Mouse (Mus musculus): ENCODE data around the gene Sipa1l3. TPM values are rescaled to one million over a fixed set of nuclear protein-coding genes. Genes with fewer than 3 reads are reported as not detected.

Gene Sipa1l3
- polyA plus RNA-seq, 1 experiment from 2014 or later: 9.1 TPM

DNA sequence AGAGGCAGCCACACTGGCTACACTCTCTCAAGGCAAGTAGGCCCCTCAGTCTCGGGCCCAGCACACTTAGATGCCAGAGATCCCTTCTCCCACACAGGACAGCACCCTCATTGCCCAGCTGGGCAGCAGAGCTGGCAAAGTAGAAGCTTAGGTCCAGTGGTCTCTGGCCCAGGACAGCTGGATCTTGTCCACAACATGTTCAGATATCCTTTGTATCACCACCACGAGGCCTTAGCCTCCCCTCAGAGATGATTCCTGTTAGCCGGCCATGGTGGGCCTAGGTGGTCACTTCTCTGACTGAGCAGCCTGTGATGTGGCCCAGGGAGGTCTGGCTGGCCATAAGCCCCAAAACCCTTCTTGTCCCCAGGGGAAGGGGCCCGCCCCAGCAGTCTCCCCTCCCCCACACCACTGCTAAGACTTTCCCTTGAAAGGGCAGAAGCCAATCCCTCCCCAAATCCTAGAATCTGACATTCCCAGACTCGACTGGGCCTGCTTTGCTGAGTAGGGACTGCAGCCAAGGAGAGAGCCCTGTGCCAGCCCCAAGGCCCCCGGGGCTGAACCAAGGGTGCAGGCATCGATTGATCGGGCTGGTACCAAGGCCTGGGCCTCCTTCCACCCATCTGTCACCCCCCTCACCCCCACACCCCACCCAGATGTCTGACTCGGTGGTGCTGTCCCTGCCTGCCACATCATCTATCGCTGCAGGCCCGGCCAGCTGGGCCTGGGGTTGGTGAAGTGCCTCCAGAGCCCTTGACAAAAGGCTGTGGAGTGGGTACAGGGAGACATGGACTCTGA lies 227.6 kb downstream of the Sipa1l3 start:
- no peaks in the 10 kb centered on the region for H3K36me3 ChIP-seq (ENCODE audit: poor library complexity, severe bottlenecking)
- H3K4me3 ChIP-seq: no peak overlapping the region
- peaks cover 51% of the 10 kb centered on the region for H3K4me1 ChIP-seq
- no peaks in the 10 kb centered on the region for H3K9me3 ChIP-seq (replicated peaks)
- H3K4me2 ChIP-seq: peak overlapping the region; percentile 17; the same call in 1 of the 2 replicates
- H3K27me3 ChIP-seq: peaks cover 14% of the 10 kb centered on the region; the same call in 1 of the 2 replicates
- H3K27ac ChIP-seq: peak overlapping the region; percentile 88
- peak overlapping the region; percentile 17; the same call in 1 of the 2 replicates for H3K9ac ChIP-seq
- WGBS: 39% methylated on average over 11 of the region's 11 CpGs
- ATAC-seq: no peak

GRCm38 (mm10) chr7:29289856-29290255 lies 228.6 kb downstream of the Sipa1l3 start:
- H3K9ac ChIP-seq: peak overlapping the region; percentile 69; the same call in 1 of the 2 replicates
- peaks cover 51% of the 10 kb centered on the region for H3K4me1 ChIP-seq
- peaks cover 19% of the 10 kb centered on the region for H3K27me3 ChIP-seq
- no peak for ATAC-seq
- peak overlapping the region; percentile 90 for H3K4me2 ChIP-seq
- H3K27ac ChIP-seq: peak overlapping the region; percentile 44
- H3K9me3 ChIP-seq (replicated peaks): no peaks in the 10 kb centered on the region
- WGBS: 87% methylated on average over 6 of the region's 6 CpGs
- H3K36me3 ChIP-seq (ENCODE audit: poor library complexity, severe bottlenecking): no peaks in the 10 kb centered on the region
- peak overlapping the region; percentile 53 for H3K4me3 ChIP-seq

DNA sequence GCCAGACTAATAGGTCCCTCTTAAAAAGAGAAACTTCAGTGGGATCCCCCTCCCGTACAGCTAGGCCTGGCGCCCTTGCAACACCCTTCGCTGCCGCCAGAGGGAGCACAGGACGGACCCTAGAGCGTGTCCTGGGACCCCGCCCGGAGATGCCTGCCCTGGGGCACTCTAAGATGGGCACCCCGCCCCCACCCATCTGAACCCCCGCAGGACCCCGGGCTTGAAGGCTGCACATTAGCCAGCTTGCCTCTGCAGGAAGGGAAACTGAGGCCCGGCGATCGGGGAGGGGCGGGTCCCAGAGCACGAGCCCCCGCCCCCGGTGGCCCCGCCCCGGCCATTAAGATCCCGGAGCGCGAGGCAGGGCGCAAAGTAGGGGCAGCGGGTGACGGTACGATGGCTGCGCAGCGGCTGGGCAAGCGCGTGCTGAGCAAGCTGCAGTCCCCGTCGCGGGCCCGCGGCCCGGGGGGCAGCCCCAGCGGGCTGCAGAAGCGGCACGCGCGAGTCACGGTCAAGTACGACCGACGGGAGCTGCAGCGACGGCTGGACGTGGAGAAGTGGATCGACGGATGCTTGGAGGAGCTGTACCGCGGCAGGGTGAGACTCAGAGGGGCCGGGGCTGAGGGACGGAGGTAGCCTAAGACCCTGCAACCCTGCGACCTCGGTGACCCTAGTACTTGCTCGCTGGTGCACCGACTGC lies 229.4 kb downstream of the Sipa1l3 start, which contains the start of gene Ppp1r14a:
TSS of gene Ppp1r14a (plus strand) at position 367 of the 697 bp plus-strand sequence.
- Histone ChIP-seq H3K27ac (peak within 1 kb of the TSS; percentile 44), H3K36me3 (ENCODE audit: poor library complexity, severe bottlenecking) (no peaks in the 10 kb centered on the region), H3K4me3 (peak within 1 kb of the TSS; percentile 53), H3K9me3 (replicated peaks) (no peaks in the 10 kb centered on the region), H3K9ac (peak within 1 kb of the TSS; percentile 69), H3K4me1 (peaks cover 47% of the 10 kb centered on the region), H3K4me2 (peak within 1 kb of the TSS; percentile 90), H3K27me3 (peaks cover 23% of the 10 kb centered on the region)
- peak; percentile 43; the same call in 1 of the 2 replicates for ATAC-seq
- WGBS: 1% methylated on average over 58 of the region's 59 CpGs

DNA sequence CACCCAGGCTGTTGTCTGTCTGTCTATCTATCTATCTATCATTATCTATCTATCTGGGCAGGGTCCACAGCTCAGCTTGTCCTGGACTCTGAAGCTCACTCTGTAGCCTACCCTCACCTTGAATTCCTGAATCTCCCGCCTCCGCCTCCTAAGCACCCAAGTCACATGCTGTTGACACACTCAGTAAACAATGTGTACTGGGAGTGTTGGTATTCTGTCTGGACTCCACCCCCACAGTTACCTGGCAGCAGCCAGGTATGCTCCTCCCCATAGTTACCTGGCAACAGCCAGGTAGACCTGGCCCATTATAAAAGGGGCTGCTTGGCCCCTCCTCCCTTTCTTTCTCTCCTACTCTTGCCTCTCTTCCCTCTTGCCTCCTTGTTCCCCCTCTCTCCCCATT lies 230.4 kb downstream of the Sipa1l3 start:
- Histone ChIP-seq H3K27ac (no peak overlapping the region), H3K36me3 (ENCODE audit: poor library complexity, severe bottlenecking) (no peaks in the 10 kb centered on the region), H3K9me3 (replicated peaks) (no peaks in the 10 kb centered on the region), H3K4me3 (no peak overlapping the region), H3K4me2 (no peak overlapping the region), H3K27me3 (peaks cover 23% of the 10 kb centered on the region), H3K4me1 (peaks cover 37% of the 10 kb centered on the region), H3K9ac (no peak overlapping the region)
- ATAC-seq: no peak
- 83% methylated on average over 2 of the region's 2 CpGs for WGBS

- no peak overlapping the region for H3K4me3 ChIP-seq
- H3K9me3 ChIP-seq (replicated peaks): no peaks in the 10 kb centered on the region
- H3K9ac ChIP-seq: no peak overlapping the region
- H3K27ac ChIP-seq: no peak overlapping the region
- H3K4me2 ChIP-seq: no peak overlapping the region
- H3K27me3 ChIP-seq: peaks cover 28% of the 10 kb centered on the region
- no peak for ATAC-seq
- WGBS: 85% methylated on average over 7 of the region's 7 CpGs
- H3K4me1 ChIP-seq: peaks cover 31% of the 10 kb centered on the region
- no peaks in the 10 kb centered on the region for H3K36me3 ChIP-seq (ENCODE audit: poor library complexity, severe bottlenecking)
These were observed 231.0 kb downstream of the Sipa1l3 start for GRCm38 (mm10) chr7:29287481-29287880.

- Histone ChIP-seq H3K27ac (no peak overlapping the region), H3K27me3 (peaks cover 48% of the 10 kb centered on the region), H3K4me2 (no peak overlapping the region), H3K9me3 (replicated peaks) (no peaks in the 10 kb centered on the region), H3K4me1 (peaks cover 26% of the 10 kb centered on the region), H3K4me3 (no peak overlapping the region), H3K36me3 (ENCODE audit: poor library complexity, severe bottlenecking) (no peaks in the 10 kb centered on the region), H3K9ac (no peak overlapping the region)
- 97% methylated on average over 6 of the region's 6 CpGs for WGBS
- ATAC-seq: no peak
These were observed 233.9 kb downstream of the Sipa1l3 start for GRCm38 (mm10) chr7:29284523-29284922.

DNA sequence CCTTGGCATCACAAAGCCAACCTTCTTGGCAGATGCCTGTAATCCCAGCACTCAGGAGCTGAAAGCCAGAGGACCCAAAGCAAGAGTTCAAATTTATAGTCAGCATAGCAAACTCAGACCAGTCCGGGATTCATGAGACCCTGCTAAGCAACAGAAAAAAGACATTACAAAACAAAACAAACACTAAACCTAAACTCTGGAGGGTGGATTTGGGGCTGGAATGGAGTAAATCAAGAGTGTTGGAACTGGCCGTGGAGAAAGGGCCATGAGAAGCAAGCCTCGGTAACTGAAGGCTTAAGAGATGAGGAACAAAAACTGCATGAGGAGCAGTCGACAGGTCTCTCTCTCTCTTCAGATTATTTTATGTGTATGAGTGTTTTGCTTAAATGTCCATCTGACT lies 234.6 kb downstream of the Sipa1l3 start:
- ATAC-seq: no peak
- no peak overlapping the region for H3K4me2 ChIP-seq
- no peak overlapping the region for H3K9ac ChIP-seq
- H3K9me3 ChIP-seq (replicated peaks): no peaks in the 10 kb centered on the region
- WGBS: 82% methylated on average over 4 of the region's 4 CpGs
- H3K4me3 ChIP-seq: no peak overlapping the region
- peaks cover 44% of the 10 kb centered on the region for H3K27me3 ChIP-seq
- no peak overlapping the region for H3K27ac ChIP-seq
- no peaks in the 10 kb centered on the region for H3K36me3 ChIP-seq (ENCODE audit: poor library complexity, severe bottlenecking)
- peaks cover 20% of the 10 kb centered on the region for H3K4me1 ChIP-seq

- H3K9me3 ChIP-seq (replicated peaks): no peaks in the 10 kb centered on the region
- peak overlapping the region; percentile 57 for H3K4me3 ChIP-seq
- peak overlapping the region; percentile 73 for H3K9ac ChIP-seq
- H3K36me3 ChIP-seq (ENCODE audit: poor library complexity, severe bottlenecking): no peaks in the 10 kb centered on the region
- H3K27me3 ChIP-seq: peaks cover 36% of the 10 kb centered on the region
- ATAC-seq: no peak
- 10% methylated on average over 21 of the region's 21 CpGs for WGBS
- H3K4me1 ChIP-seq: peaks cover 17% of the 10 kb centered on the region
- no peak overlapping the region for H3K27ac ChIP-seq
- H3K4me2 ChIP-seq: peak overlapping the region; percentile 98
These were observed 236.3 kb downstream of the Sipa1l3 start for GRCm38 (mm10) chr7:29282074-29282554.

- Histone ChIP-seq H3K4me3 (peak within 1 kb of the TSS; percentile 57), H3K4me2 (peak within 1 kb of the TSS; percentile 98), H3K27ac (no peak within 1 kb of the TSS), H3K27me3 (peaks cover 36% of the 10 kb centered on the region), H3K9ac (peak within 1 kb of the TSS; percentile 73), H3K9me3 (replicated peaks) (no peaks in the 10 kb centered on the region), H3K4me1 (peaks cover 17% of the 10 kb centered on the region), H3K36me3 (ENCODE audit: poor library complexity, severe bottlenecking) (no peaks in the 10 kb centered on the region)
- ATAC-seq: peak; percentile 58
- WGBS: under 1% methylated on average over 79 of the region's 80 CpGs
These were observed 237.0 kb downstream of the Sipa1l3 start, which contains the start of gene Spint2 for GRCm38 (mm10) chr7:29281201-29282073. Spint2 (minus strand) TSS chr7:29281912.

DNA sequence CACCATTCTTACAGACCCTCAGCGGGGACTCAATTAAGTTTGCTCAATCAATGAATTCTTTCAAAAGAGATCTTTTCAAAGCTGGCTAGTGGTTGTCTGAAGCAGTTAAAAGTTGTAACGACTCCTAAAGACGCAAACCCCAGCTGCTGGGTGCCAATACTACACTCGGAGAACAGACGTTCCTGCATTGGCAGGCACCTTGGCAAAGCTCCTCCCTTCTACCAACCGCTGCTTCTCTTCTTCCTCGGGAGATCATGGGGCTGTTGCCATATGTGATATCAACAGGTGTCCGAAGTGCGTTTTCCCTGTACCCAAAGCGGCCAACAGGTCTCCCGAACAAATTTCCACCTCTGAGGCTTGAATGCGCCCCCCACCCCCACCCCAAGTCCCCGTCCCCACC lies 237.6 kb downstream of the Sipa1l3 start:
- no peaks in the 10 kb centered on the region for H3K36me3 ChIP-seq (ENCODE audit: poor library complexity, severe bottlenecking)
- peaks cover 17% of the 10 kb centered on the region for H3K4me1 ChIP-seq
- peak overlapping the region; percentile 98 for H3K4me2 ChIP-seq
- no peaks in the 10 kb centered on the region for H3K9me3 ChIP-seq (replicated peaks)
- ATAC-seq: no peak
- peak overlapping the region; percentile 57 for H3K4me3 ChIP-seq
- peaks cover 36% of the 10 kb centered on the region for H3K27me3 ChIP-seq
- H3K27ac ChIP-seq: no peak overlapping the region
- no peak overlapping the region for H3K9ac ChIP-seq
- WGBS: 10% methylated on average over 13 of the region's 13 CpGs

GRCm38 (mm10) chr7:29279924-29280323 lies 238.5 kb downstream of the Sipa1l3 start:
- H3K4me2 ChIP-seq: no peak overlapping the region
- WGBS: 92% methylated on average over 8 of the region's 8 CpGs
- ATAC-seq: no peak
- no peak overlapping the region for H3K27ac ChIP-seq
- peaks cover 31% of the 10 kb centered on the region for H3K27me3 ChIP-seq
- H3K4me3 ChIP-seq: no peak overlapping the region
- H3K9me3 ChIP-seq (replicated peaks): no peaks in the 10 kb centered on the region
- H3K9ac ChIP-seq: no peak overlapping the region
- H3K4me1 ChIP-seq: peaks cover 17% of the 10 kb centered on the region
- H3K36me3 ChIP-seq (ENCODE audit: poor library complexity, severe bottlenecking): no peaks in the 10 kb centered on the region

Data from forebrain, embryonic 13.5 days (tissue).